Mouse (Mus musculus) CH12.LX (cell line): ENCODE data around the gene Itga6.

Experiments
- CTCF ChIP-seq, 2 experiments: IDR thresholded peaks in 1 of 2; conservative IDR thresholded peaks in 1 of 2; 2 replicates each; pipeline ENCODE4 v1.5.1; 2011 to 2012; ENCODE audit warnings: low read depth in 2 of 2, low read length in 2 of 2, improper control_type of control experiment in 1 of 2, inconsistent platforms in 1 of 2, mild to moderate bottlenecking in 1 of 2, moderate library complexity in 1 of 2
- MAZ ChIP-seq: IDR thresholded peaks from 2 replicates; pipeline ENCODE4 v1.6.1; 2012; ENCODE audit warnings: low read depth, mild to moderate bottlenecking, inconsistent platforms, low read length, improper control_type of control experiment, moderate library complexity
- POLR2A ChIP-seq: IDR thresholded peaks from 2 replicates; pipeline ENCODE4 v1.6.1; 2011; ENCODE audit warnings: low read depth, mild to moderate bottlenecking, improper control_type of control experiment, low read length

DNA sequence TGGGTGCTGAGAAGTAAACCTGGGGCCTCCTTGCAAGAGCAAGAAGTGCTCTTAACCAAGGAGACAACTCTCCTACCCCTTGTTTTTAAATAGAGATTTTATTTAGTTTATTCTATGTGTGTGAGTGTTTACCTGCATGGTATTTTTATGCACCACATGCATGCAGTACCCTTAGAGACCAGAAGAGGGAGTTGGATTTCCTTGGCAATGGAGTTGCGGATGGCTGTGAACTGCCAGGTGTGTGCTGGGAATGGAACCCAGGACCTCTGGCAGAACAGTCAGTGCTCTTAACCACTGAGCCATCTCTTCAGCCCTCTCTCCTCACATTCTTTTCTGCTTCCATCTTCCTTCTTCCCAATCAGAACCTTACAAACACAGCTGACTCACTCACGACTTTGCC is 9.2 kb upstream of the Itga6 start:
- no peak for TF ChIP-seq POLR2A
- TF ChIP-seq CTCF (conservative IDR thresholded peaks at IDR 0.05 in 1 of 2, IDR thresholded peaks at IDR 0.05 in 1 of 2; ENCODE audit: low read depth in 2 of 2, low read length in 2 of 2), result peak; percentile 21 to 35; a peak in 2 of 4 replicates
- no peak for TF ChIP-seq MAZ
